Mouse (Mus musculus): ENCODE results near the gene Rnf121.

Gene Rnf121

GRCm38 (mm10) chr7:101974505-101974904 is 90.8 kb downstream of the Rnf121 start:
- TF ChIP-seq GATA4 (IDR thresholded peaks at IDR 0.05; ENCODE audit: insufficient replicate concordance, low read length) = no peak

GRCm38 (mm10) chr7:101973730-101974129 is 91.5 kb downstream of the Rnf121 start:
- TF ChIP-seq GATA4 (IDR thresholded peaks at IDR 0.05; ENCODE audit: insufficient replicate concordance, low read length) = no peak

- no peak for TF ChIP-seq GATA4 (IDR thresholded peaks at IDR 0.05; ENCODE audit: insufficient replicate concordance, low read length)
These were observed 93.5 kb downstream of the Rnf121 start for GRCm38 (mm10) chr7:101971721-101972120.

GRCm38 (mm10) chr7:101970821-101971461 is 94.3 kb downstream of the Rnf121 start:
- TF ChIP-seq GATA4 (IDR thresholded peaks at IDR 0.05; ENCODE audit: insufficient replicate concordance, low read length) = no peak

- 0 out of 2 replicates have a peak, but pooled peaks have one; percentile 1 for TF ChIP-seq GATA4 (IDR thresholded peaks at IDR 0.05; ENCODE audit: insufficient replicate concordance, low read length)
These were observed 94.9 kb downstream of the Rnf121 start for GRCm38 (mm10) chr7:101970429-101970775.

- peak; percentile 2; the same call in 1 of the 2 replicates for TF ChIP-seq GATA4 (IDR thresholded peaks at IDR 0.05; ENCODE audit: insufficient replicate concordance, low read length)
These were observed 95.4 kb downstream of the Rnf121 start for GRCm38 (mm10) chr7:101969694-101970428.
